Mouse (Mus musculus): ENCODE results near the gene Kbtbd8.

DNA sequence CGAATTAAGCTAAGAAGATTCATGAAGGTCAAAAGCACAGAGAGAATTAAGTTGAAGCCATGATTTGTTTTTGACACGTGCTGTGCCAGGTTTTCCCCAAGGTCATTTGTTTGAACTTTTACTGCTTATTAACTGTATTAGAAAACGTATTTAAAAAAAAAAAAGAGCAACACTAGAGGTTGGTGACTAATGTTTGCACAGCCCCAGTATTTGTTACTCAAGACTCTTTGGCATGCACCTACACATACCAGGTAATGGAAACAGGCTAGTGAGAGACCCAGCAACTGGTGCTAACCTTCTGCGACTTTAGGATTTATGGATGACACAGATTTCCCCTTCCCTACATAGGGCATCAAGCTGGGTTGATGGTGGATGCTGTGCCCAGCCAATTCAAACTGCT lies 46.9 kb downstream of the Kbtbd8 start:
- no peak for TF ChIP-seq CTCF (IDR thresholded peaks at IDR 0.05; ENCODE audit: low read depth, low read length)
- TF ChIP-seq GATA2 (IDR thresholded peaks at IDR 0.05; ENCODE audit: borderline replicate concordance, low read depth, low read length), result no peak
- no peak for TF ChIP-seq POLR2AphosphoS5 (IDR thresholded peaks at IDR 0.05; ENCODE audit: insufficient replicate concordance, low read depth, low read length)
- TF ChIP-seq TAL1 (conservative IDR thresholded peaks at IDR 0.05; ENCODE audit: low read depth, low read length), result no peak
- no peak for TF ChIP-seq GATA1 (IDR thresholded peaks at IDR 0.05; ENCODE audit: borderline replicate concordance, low read length)

Measured in G1E (cell line).